Mouse (Mus musculus): Measurements from ENCODE around the gene Kcnk10. TPM values are rescaled to one million over a fixed set of nuclear protein-coding genes. Genes with fewer than 3 reads are reported as not detected.
"Not testable (repeated sequence)": the region's sequence is repeated elsewhere in the genome, so short reads cannot be mapped to it uniquely, and the experiment has no call there.

Kcnk10 gene
- under 1 TPM in 1 of 2 experiments, not detected in 1; 0.02 TPM for total RNA-seq (2021)

- intact Hi-C loops (cut with DNase I), result no loop called here
- no peak for DNase-seq
These were observed at the start of gene Kcnk10 for GRCm38 (mm10) chr12:98577861-98578360. Gene Kcnk10 (minus strand): TSS chr12:98578310.

- intact Hi-C loops (cut with DNase I), result no loop called here
- DNase-seq, result peak; percentile 84 to 87
These were observed 49.5 kb upstream of the Kcnk10 start, which contains the start of gene Spata7 for GRCm38 (mm10) chr12:98627392-98628259. Gene Spata7 (plus strand): TSS chr12:98628157.

DNA sequence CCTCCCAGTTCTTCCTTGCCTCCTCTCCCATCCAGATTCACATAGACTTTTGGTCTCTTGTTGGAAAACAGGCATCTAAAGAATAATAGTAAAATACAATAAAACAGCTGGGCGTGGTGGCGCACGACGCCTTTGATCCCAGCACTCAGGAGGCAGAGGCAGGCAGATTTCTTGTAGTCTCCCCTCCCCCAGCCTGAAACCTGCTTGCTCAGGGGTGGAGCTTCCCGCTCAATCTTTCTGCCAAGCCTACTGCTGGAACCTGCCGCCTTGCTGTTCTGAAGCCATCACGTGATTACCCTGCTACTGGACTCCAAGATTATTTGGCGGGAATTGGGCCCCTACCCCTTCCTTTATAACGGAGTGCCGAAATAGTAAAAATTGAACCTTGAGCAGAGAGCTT, 45.2 kb upstream of the Kcnk10 start:
- intact Hi-C loops (cut with DNase I), result loop anchor here (5.0 kb wide), 2 partner anchors 301 to 411 kb away; no protein-coding TSS in a partner anchor
- not testable (repeated sequence) for DNase-seq

DNA sequence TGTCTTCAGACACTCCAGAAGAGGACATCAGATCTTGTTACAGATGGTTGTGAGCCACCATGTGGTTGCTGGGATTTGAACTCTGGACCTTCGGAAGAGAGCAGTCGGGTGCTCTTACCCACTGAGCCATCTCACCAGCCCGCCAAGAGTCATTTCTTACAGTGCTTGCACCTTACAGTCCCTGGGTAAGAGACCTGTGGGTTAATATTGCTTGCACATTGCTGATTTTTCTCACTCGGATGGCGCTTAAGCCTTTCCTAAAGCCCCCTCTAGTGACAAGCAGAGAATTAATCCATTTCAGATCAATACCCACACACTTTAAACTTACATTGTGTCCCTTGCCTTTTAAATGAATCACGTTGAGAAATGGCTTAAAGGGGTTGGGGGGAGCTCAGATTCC, 42.8 kb upstream of the Kcnk10 start:
- not testable (repeated sequence) for DNase-seq
- intact Hi-C loops (cut with DNase I), result loop anchor here (2.0 to 5.0 kb wide), 3 partner anchors 299 to 409 kb away; no protein-coding TSS in a partner anchor

- intact Hi-C loops (cut with DNase I), result no loop called here
- DNase-seq, result no peak
These were observed 41.4 kb upstream of the Kcnk10 start for GRCm38 (mm10) chr12:98619496-98619895.

DNA sequence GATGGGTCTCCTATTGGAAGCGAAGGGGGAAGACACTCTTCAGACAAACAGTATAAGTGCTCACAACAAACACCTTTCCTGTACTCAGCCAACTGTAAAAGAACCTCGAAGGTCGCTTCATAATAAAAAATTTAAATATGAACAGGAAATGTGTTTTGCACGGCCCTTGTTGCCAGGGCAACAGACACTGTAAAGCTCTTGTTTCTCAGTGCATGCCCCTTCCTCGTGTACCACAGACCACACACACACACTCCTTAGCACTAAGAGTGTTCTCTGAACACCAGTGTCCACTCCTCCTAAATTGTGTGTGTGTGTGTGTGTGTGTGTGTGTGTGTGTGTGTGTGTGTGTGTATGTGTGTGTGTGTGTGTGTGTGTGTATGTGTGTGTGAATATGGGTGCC, 37.6 kb upstream of the Kcnk10 start:
- intact Hi-C loops (cut with DNase I), result no loop called here
- DNase-seq, result no peak

DNA sequence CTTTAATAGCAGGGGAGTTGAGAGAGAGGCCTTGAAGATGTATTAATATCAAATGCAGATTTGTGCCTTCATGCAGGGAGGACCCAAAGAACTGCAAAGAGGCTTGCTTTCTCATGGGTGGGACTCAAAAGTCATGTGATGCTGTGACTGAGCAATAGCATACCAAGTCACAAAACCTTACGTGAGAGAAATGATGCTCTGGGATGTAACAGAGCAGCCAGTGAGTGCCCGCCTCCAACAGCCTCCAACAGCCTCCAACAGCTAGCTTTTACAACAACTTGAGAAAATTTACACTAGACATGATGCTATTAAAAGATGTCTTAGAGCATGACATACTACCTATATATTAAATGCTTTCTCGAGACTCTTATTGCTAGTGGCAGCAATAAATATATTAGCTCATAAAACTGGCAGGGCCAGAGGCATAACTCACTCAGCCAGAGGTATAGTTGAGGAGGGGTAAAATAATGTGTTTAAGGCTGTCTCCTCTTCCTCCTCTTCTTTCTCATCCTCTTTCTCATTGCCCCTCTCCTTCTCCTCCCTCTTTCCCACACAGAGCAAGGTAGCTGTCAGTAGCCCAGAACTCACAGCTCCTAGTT, 36.9 kb upstream of the Kcnk10 start:
- intact Hi-C loops (cut with DNase I), result no loop called here
- no peak for DNase-seq

DNA sequence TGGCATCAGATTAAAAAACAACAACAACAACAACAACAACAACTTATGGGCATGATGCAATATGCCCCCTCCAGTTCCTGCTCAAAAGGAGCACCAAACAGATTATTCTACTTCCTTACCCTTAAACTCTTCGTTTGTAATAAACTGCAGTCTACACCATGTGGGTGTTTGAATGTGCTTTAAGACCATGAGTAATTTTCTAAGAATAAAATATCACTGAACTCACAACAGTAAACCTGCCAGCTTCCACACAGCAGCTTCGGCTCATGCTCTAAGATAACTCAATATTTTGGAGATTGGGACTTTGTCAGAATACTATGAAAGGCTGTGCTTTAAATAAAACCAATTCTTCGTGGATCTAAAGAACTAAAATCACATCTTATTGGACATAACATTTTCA, 32.2 kb upstream of the Kcnk10 start:
- intact Hi-C loops (cut with DNase I), result no loop called here
- no peak for DNase-seq

DNA sequence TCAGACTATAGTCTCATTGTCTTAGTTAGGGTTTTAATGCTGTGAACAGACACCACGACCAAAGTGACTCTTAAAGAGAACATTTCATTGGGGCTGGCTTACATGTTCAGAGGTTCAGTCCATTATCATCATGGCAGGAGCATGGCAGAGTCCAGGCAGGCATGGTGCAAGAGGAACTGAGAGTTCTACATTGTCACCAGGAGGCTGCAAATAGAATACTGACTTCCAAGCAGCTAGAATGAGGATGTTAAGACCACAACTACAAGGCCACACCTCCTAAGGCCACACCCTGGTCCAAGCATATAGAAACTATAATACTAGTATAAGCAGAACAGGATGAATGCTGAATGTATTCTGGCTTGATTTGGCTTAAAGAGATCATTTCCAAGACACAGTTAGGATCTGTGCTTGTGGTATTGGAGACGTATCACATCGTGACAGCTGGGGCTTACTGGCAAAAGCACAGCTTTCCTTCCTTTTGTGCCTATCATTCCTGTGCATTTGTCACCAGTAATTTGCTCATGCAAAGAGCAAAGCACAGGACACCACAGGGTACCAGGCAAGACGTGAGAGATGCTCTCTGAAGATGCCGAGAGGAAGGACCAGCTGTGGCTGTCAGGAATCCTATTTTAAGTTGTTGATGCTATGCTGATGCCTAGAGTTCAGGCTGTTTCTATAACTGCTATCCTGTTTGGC, 28.6 kb upstream of the Kcnk10 start:
- DNase-seq, result no peak
- intact Hi-C loops (cut with DNase I), result no loop called here

DNA sequence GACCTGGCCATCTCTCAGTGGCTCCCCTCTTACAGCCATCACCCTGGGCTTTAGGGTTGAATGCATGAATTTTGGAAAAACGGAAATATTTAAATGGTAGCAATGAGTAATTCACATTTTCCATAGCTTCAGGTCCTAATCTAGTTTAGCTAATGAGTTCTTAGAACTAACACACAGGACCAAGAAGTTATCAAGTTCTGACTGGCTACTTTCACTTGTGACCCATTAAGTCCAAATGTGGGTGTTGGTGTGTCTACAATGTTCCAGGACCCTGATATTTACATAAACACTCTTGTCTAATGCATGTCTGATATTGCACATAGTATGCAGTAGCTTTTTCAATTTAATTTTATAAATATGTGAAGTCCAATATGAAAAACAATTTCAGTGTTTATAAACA, 27.2 kb upstream of the Kcnk10 start:
- DNase-seq, result no peak

GRCm38 (mm10) chr12:98602114-98602513, 24.0 kb upstream of the Kcnk10 start:
- peak; percentile 19 to 28 for DNase-seq
- intact Hi-C loops (cut with DNase I), result no loop called here

More for the DNA sequence above, 27.2 kb upstream of the Kcnk10 start:
- intact Hi-C loops (cut with DNase I), result no loop called here

GRCm38 (mm10) chr12:98600861-98601260, 22.8 kb upstream of the Kcnk10 start:
- no peak for DNase-seq
- intact Hi-C loops (cut with DNase I), result no loop called here

- no peak for DNase-seq
- intact Hi-C loops (cut with DNase I), result no loop called here
These were observed 12.9 kb upstream of the Kcnk10 start for GRCm38 (mm10) chr12:98591016-98591415.

- intact Hi-C loops (cut with DNase I), result no loop called here
- DNase-seq, result no peak
These were observed 10.5 kb upstream of the Kcnk10 start for GRCm38 (mm10) chr12:98588573-98588972.

GRCm38 (mm10) chr12:98585302-98585701, 7.2 kb upstream of the Kcnk10 start:
- intact Hi-C loops (cut with DNase I), result no loop called here
- DNase-seq, result no peak

DNA sequence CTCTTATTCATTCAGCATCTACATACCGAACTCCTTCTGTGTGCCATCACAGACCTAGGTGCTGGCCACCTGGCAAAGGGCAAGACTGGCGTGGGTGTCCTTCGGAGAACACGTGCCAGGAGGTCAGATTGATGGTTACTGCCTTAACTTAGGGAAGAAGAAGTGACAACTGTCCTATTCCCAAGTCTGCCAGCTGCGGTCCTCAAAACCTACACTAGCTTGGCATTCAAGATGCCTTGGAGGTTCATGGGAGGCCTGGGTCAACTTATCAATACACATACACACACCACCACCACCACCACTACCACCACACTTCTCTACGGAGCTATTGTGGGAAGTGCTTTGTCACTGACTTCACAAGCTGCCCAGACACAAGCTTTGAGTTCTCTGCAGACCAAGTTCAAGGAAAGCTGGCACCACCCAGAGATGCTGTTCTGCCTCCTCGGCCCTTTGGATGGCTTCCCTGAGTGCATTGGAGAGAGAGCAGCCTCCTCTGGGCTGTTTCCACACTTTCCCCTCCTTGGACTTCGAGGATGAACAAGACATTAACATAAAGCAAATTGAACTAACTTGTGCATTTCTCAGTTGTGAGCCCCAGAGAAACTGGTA, 2.1 kb downstream of the Kcnk10 start:
- intact Hi-C loops (cut with DNase I), result no loop called here
- DNase-seq, result no peak

DNA sequence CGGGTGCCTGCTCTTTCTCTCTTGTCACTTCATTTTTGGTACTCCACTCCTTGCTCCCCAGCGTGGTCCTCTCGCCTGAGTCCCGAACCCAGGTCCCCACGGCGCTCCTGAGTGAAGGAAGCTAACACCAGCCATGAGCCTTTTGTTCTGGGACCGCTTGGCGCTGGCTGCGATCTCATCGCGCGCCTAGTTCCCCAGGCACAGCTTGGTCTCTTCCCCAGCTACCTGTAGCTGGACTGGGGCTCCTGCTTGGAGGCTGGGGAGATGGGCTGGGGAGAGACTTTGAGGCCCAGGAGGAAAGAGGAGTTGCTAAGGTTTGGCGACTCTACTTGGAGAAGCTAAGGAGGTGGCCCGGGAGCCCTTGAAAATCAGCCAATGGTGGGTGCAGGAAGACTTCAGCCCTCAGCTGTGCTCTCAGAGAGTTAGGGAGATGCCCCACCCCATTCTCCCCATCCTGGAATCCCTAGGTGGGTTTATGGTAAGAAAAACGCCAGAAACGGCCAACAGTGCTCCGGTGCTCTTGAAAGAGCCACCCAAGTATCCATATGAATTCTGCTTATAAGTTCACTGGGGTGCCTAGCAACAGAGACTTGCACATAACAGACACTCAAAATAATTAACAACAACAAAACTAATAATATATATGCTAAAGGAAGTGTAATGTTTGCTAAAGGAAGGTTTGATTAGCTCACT, 2.8 kb downstream of the Kcnk10 start:
- intact Hi-C loops (cut with DNase I), result no loop called here

GRCm38 (mm10) chr12:98574353-98575194, 3.5 kb downstream of the Kcnk10 start:
- intact Hi-C loops (cut with DNase I), result no loop called here

More for the DNA sequence above, 2.8 kb downstream of the Kcnk10 start:
- DNase-seq, result no peak

More at GRCm38 (mm10) chr12:98574353-98575194, 3.5 kb downstream of the Kcnk10 start:
- DNase-seq, result peak; percentile 11 to 24
